Mouse (Mus musculus) kidney, embryonic 14.5 days (tissue): Measurements from ENCODE around the gene Rnf151. TPM values are rescaled to one million over a fixed set of nuclear protein-coding genes. Genes with fewer than 3 reads are reported as not detected.

Experiments used
- ATAC-seq: fragments of 200-750 bp; cut with Nextera tagmentation; 2 replicates; pipeline ENCODE4 v1.8.0; 2017; ENCODE audit warnings: moderate number of reproducible peaks, mild to moderate bottlenecking, moderate TSS enrichment, moderate library complexity; ENCODE audit not compliant: low FRiP score, low TSS enrichment
- H3K27ac ChIP-seq: fragments of 300-500 bp; sonication (generic); 2 replicates; pipeline ENCODE4 v1.5.1; 2014; ENCODE audit warnings: low read depth, mild to moderate bottlenecking, low read length, moderate library complexity, mixed read lengths
- H3K27me3 ChIP-seq: fragments of 300-500 bp; sonication (generic); 2 replicates; pipeline ENCODE4 v1.6.1; 2014; ENCODE audit warnings: mild to moderate bottlenecking, low read length; ENCODE audit not compliant: control insufficient read depth, insufficient read depth
- H3K36me3 ChIP-seq: fragments of 300-500 bp; sonication (generic); 2 replicates; pipeline ENCODE4 v1.6.1; 2014; ENCODE audit warnings: low read length, mixed read lengths; ENCODE audit not compliant: control insufficient read depth, insufficient read depth
- H3K4me1 ChIP-seq: fragments of 300-500 bp; sonication (generic); 2 replicates; pipeline ENCODE4 v1.6.1; 2014; ENCODE audit warnings: low read length, mixed read lengths; ENCODE audit not compliant: control insufficient read depth, insufficient read depth
- H3K4me2 ChIP-seq: fragments of 300-500 bp; sonication (generic); replicated peaks from 2 replicates; pipeline ENCODE4 v1.6.1; 2014; ENCODE audit warnings: low read depth, mild to moderate bottlenecking, low read length
- H3K4me3 ChIP-seq: fragments of 300-500 bp; sonication (generic); 2 replicates; pipeline ENCODE4 v1.5.1; 2014; ENCODE audit warnings: mild to moderate bottlenecking, low read length
- H3K9ac ChIP-seq: fragments of 300-500 bp; sonication (generic); 2 replicates; pipeline ENCODE4 v1.6.1; 2014; ENCODE audit warnings: low read depth, mild to moderate bottlenecking, low read length, moderate library complexity
- H3K9me3 ChIP-seq: fragments of 300-500 bp; sonication (generic); 2 replicates; pipeline ENCODE4 v1.6.1; 2016; ENCODE audit warnings: low read length; ENCODE audit not compliant: control insufficient read depth
- WGBS: fragments of 180-500 bp; shearing (Covaris S2); extraction: QIAGEN DNeasy Blood & Tissue Kit; methylation state at CpG from one replicate; pipeline ENCODE4 v1.1.7; 2014; 5-methylcytosine and 5-hydroxymethylcytosine counted together
- polyA plus RNA-seq: library from polyadenylated mRNA; unstranded; fragments of >200 nt; fragmentation: Nextera tagmentation; extraction: Ambion mirVana; gene quantifications from 2 replicates; pipeline ENCODE4 v1.2.1, GENCODE M21; 2014

Rnf151 gene
- polyA plus RNA-seq, 1 experiment from 2014 or later, result 0.62 TPM

DNA sequence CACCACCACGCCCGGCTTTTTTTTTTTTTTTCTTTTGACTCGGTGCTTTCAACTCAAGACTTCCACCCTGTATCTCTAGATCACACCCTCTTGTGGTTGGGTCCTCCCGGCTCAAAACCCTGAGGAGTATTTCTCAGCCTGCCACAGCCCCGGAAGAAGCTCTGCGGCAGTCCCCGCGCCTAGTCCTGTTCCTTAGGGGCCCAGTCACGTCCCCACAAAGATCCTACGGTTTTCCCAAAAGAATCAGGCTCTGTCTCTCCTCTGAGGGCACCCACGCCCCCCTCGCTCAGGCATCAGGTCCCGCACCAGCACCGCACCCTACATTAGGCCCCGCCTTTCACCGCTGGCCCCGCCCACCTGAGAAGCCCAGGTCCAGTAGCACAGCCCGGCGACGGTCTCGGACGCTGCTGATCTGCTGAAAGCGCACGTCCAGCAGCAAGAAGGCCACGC is 30.7 kb downstream of the Rnf151 start:
- 0 out of 2 replicates have a peak, but pooled peaks have one; percentile 28 for ATAC-seq
- peaks cover 42% of the 10 kb centered on the region for H3K27me3 ChIP-seq
- no peaks in the 10 kb centered on the region for H3K9me3 ChIP-seq
- H3K4me3 ChIP-seq, result peak overlapping the region; percentile 37
- no peak overlapping the region for H3K27ac ChIP-seq
- H3K4me2 ChIP-seq, result peak overlapping the region; percentile 57
- peaks cover 1% of the 10 kb centered on the region; the same call in 1 of the 2 replicates for H3K36me3 ChIP-seq
- WGBS, result under 1% methylated on average over 24 of the region's 25 CpGs
- peaks cover 15% of the 10 kb centered on the region; the same call in 1 of the 2 replicates for H3K4me1 ChIP-seq
- H3K9ac ChIP-seq, result peak overlapping the region; percentile 34

DNA sequence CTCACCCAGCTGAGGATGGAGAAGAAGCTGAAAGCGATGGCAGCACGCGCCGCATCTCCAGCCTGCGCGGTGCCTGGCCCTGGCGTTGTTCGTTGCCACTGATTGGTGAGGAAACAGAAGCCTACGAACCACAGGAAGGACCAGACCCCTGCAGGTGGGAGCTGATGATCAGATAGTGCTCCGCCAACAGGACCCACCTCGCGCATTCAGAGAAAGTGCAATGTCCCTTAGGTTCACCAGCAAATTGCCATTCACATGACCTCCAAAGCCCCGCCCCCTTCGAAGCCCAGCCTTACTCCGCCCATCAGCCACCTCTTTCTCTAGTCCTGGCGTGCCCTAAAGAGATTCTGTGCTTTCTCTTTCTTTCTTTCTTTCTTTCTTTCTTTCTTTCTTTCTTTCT is 31.3 kb downstream of the Rnf151 start:
- Histone ChIP-seq H3K36me3 (peaks cover 8% of the 10 kb centered on the region; the same call in 1 of the 2 replicates), H3K9ac (no peak overlapping the region), H3K4me3 (peak overlapping the region; percentile 12; the same call in 1 of the 2 replicates), H3K9me3 (no peaks in the 10 kb centered on the region), H3K4me2 (0 out of 2 replicates have a peak overlapping the region, but pooled peaks have one; percentile 22), H3K27me3 (peaks cover 42% of the 10 kb centered on the region), H3K27ac (no peak overlapping the region), H3K4me1 (peaks cover 15% of the 10 kb centered on the region; the same call in 1 of the 2 replicates)
- WGBS, result 27% methylated on average over 16 of the region's 16 CpGs
- no peak for ATAC-seq

DNA sequence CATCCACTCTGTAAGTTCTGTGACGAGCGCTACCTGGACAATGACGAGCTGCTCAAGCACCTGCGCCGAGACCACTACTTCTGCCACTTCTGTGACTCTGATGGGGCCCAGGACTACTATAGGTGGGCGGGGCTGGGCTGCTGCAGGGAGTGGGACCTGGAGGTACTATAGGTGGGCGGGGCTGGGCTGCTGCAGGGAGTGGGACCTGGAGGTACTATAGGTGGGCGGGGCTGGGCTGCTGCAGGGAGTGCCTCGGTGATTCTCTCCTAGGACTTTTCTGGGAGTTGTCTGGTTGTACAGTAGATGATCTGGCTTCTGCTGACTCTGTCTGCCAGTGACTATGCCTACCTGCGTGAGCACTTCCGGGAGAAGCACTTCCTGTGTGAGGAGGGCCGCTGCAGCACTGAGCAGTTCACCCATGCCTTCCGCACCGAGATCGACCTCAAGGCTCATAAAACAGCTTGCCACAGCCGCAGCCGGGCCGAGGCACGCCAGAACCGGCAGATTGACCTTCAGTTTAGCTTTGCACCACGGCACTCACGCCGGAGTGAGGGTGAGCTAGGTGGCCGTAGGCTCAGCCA is 40.3 kb downstream of the Rnf151 start:
- Histone ChIP-seq H3K27me3 (no peaks in the 10 kb centered on the region), H3K4me3 (no peak overlapping the region), H3K36me3 (peaks cover 58% of the 10 kb centered on the region), H3K27ac (no peak overlapping the region), H3K9me3 (no peaks in the 10 kb centered on the region), H3K4me1 (no peaks in the 10 kb centered on the region), H3K9ac (no peak overlapping the region), H3K4me2 (no peak overlapping the region)
- ATAC-seq, result peak; percentile 46; the same call in 1 of the 2 replicates
- WGBS, result 85% methylated on average over 24 of the region's 24 CpGs

DNA sequence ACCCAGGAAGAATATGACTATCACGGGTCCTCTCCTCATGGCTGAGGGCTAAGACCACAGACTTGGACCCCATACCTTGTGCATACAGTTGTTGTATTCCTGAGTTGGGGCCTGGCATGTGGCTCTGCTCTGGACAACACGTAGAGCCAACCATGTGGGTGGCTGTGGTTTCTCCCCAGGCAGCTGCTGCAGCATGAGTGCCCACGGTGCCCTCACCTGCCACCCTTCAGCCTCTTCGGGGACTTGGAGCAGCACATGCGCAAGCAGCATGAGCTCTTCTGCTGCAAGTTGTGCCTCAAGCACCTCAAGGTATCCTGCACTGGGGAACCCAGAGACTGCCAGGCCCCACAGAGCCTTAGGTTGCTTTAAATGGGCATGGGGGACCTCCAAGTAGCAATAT is 41.0 kb downstream of the Rnf151 start:
- ATAC-seq, result no peak
- Histone ChIP-seq H3K4me2 (no peak overlapping the region), H3K27me3 (no peaks in the 10 kb centered on the region), H3K27ac (no peak overlapping the region), H3K9me3 (no peaks in the 10 kb centered on the region), H3K9ac (no peak overlapping the region), H3K36me3 (peaks cover 54% of the 10 kb centered on the region), H3K4me1 (peaks cover 5% of the 10 kb centered on the region), H3K4me3 (no peak overlapping the region)
- 95% methylated on average over 5 of the region's 5 CpGs for WGBS

DNA sequence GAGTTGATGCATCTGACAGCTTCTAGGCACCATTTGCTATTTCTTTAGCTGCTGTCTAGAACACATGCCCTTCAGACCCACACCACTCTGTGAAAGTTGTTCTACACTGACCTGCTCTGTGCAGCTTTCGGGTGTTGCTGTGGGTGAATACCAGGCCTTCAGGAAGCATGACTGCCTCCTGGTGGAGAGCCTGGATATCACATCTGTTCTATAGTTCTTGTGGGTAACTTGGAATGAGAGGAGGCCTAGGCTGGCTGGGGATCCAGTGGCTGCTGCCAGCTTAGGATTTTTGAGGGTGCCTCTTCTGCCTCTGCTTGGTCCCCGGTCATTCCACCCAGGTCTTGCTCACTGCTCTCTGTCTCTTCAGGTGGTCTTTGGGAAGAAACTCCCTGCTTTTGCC is 41.7 kb downstream of the Rnf151 start:
- peaks cover 47% of the 10 kb centered on the region for H3K36me3 ChIP-seq
- no peak for ATAC-seq
- H3K27me3 ChIP-seq, result no peaks in the 10 kb centered on the region
- H3K9me3 ChIP-seq, result no peaks in the 10 kb centered on the region
- H3K4me2 ChIP-seq, result no peak overlapping the region
- no peak overlapping the region for H3K27ac ChIP-seq
- WGBS, result 68% methylated on average over 2 of the region's 2 CpGs
- peaks cover 12% of the 10 kb centered on the region for H3K4me1 ChIP-seq
- H3K9ac ChIP-seq, result no peak overlapping the region
- H3K4me3 ChIP-seq, result no peak overlapping the region

DNA sequence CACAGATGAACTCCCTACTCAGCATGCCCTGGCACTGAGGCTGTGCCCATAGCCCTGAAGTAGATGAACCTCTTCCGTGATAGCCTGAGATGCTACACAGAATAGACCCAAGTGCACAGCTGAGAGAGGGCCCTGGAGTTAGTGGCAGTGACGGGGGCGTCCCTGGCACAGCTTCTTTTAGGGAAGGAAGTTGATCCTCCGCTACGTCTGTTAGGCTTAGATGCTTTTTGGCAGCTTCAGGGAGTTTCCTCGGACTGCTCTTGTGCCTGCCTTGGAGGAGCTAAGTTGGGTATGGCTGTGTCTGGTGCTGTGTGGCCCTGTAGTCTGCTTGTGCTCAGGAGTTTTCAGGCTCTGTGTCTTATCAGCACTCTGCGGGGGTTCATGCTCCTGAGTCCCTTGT is 43.6 kb downstream of the Rnf151 start:
- no peaks in the 10 kb centered on the region for H3K27me3 ChIP-seq
- H3K27ac ChIP-seq, result no peak overlapping the region
- peaks cover 28% of the 10 kb centered on the region for H3K36me3 ChIP-seq
- WGBS, result 84% methylated on average over 7 of the region's 7 CpGs
- no peak overlapping the region for H3K4me2 ChIP-seq
- no peak overlapping the region for H3K9ac ChIP-seq
- no peaks in the 10 kb centered on the region for H3K9me3 ChIP-seq
- no peak for ATAC-seq
- peaks cover 22% of the 10 kb centered on the region for H3K4me1 ChIP-seq
- H3K4me3 ChIP-seq, result no peak overlapping the region

DNA sequence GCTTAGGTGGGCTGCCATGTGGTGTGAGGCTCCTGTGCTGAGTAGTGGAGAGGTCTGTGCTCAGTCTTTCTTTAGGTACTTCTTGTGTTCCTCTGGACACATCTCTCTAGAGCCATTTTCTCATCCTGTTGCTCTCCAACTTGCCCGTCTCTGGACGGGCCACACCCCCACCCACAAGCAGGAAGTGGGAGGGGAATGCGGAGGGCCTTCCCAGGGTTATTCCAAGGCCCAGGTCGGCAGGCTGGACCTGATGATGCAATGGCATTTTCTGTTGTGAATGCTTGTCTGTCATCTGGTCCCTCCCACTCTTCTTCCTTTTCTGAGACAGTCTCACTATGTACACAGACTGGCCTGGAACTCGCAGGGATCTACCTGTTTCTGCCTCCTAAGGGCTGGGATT is 45.7 kb downstream of the Rnf151 start:
- Histone ChIP-seq H3K27ac (no peak overlapping the region), H3K4me1 (peaks cover 26% of the 10 kb centered on the region), H3K4me3 (no peak overlapping the region), H3K4me2 (no peak overlapping the region; the same call in 1 of the 2 replicates), H3K36me3 (peaks cover 7% of the 10 kb centered on the region), H3K27me3 (no peaks in the 10 kb centered on the region), H3K9ac (0 out of 2 replicates have a peak overlapping the region, but pooled peaks have one; percentile 32), H3K9me3 (no peaks in the 10 kb centered on the region)
- ATAC-seq, result no peak
- WGBS, result 18% methylated on average over 5 of the region's 5 CpGs

DNA sequence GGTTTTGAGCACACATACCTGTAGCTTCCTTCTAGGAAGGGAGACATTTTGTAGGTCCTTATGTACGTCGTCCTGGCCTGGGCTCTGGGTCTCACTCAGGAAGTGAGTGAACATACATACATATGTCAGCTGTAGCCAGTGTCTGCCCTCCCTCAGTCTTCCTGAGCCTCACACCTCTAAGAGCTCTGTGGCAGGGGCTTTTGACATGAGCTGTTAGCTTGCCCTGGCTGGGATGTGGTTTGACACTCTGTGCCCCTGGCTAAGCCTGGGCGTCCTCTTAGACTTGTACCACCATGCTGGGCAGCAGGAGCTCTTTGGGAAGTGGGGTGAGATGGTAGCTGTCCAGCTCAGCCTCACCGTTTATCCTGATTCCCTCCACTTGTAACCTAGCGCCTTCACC is 46.5 kb downstream of the Rnf151 start:
- Histone ChIP-seq H3K4me1 (peaks cover 26% of the 10 kb centered on the region), H3K4me2 (peak overlapping the region; percentile 87), H3K9me3 (no peaks in the 10 kb centered on the region), H3K4me3 (no peak overlapping the region), H3K36me3 (no peaks in the 10 kb centered on the region; the same call in 1 of the 2 replicates), H3K27me3 (no peaks in the 10 kb centered on the region), H3K9ac (peak overlapping the region; percentile 97; the same call in 1 of the 2 replicates), H3K27ac (no peak overlapping the region)
- 69% methylated on average over 5 of the region's 5 CpGs for WGBS
- ATAC-seq, result no peak

DNA sequence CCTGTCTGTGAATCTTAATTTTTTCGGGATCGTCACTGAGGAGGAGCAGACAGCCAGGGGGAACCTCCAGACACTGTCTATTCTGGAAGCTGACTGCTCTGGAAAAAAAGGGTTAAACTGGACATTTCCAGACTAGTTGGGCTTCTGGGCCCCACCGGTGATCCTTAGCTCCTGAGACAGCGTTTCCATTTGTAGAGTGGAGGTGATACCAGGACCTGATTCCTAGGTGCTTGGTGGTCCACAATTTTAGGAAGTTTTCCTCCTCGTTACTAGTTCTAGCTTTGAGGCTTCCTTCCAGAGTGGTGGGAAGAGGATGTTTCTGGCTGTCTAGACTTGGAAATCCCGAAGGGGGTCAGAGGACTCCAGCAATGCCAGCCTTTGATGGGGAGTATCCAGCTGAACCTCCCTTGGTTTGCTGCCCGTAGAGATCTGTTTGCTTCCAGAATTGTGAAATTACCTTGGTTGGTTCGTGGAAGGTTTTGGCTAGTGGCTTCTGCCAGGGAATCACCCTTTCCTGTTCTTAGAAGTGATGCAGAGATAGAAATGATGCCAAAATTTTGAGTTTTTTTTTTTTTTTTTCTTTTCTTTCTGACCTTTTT is 47.5 kb downstream of the Rnf151 start:
- WGBS, result 9% methylated on average over 8 of the region's 8 CpGs
- Histone ChIP-seq H3K4me1 (peaks cover 26% of the 10 kb centered on the region), H3K36me3 (no peaks in the 10 kb centered on the region; the same call in 1 of the 2 replicates), H3K4me2 (peak overlapping the region; percentile 87), H3K27ac (peak overlapping the region; percentile 84; the same call in 1 of the 2 replicates), H3K27me3 (no peaks in the 10 kb centered on the region), H3K9ac (peak overlapping the region; percentile 97), H3K9me3 (no peaks in the 10 kb centered on the region), H3K4me3 (peak overlapping the region; percentile 98)
- ATAC-seq, result no peak
